Mouse (Mus musculus) embryonic facial prominence, embryonic 12.5 days (tissue): Measurements from ENCODE around the gene Tyr. TPM values are rescaled to one million over a fixed set of nuclear protein-coding genes. Genes with fewer than 3 reads are reported as not detected.
"Not testable (repeated sequence)": the region's sequence is repeated elsewhere in the genome, so short reads cannot be mapped to it uniquely, and the experiment has no call there.

Source experiments
- ATAC-seq: fragments of 200-750 bp; cut with Nextera tagmentation; 2 replicates; pipeline ENCODE4 v1.8.0; 2017; ENCODE audit not compliant: insufficient number of reproducible peaks, insufficient read depth, low FRiP score, low TSS enrichment
- H3K27ac ChIP-seq: fragments of 300-500 bp; sonication (generic); 2 replicates; pipeline ENCODE4 v1.5.1; 2016; ENCODE audit warnings: mild to moderate bottlenecking
- H3K27me3 ChIP-seq: fragments of 300-500 bp; sonication (generic); 2 replicates; pipeline ENCODE4 v1.6.1; 2016; ENCODE audit warnings: mild to moderate bottlenecking, moderate library complexity
- H3K36me3 ChIP-seq: fragments of 300-500 bp; sonication (generic); 2 replicates; pipeline ENCODE4 v1.6.1; 2016; ENCODE audit warnings: mild to moderate bottlenecking
- H3K4me1 ChIP-seq: fragments of 300-500 bp; sonication (generic); 2 replicates; pipeline ENCODE4 v1.6.1; 2016
- H3K4me2 ChIP-seq: fragments of 300-500 bp; sonication (generic); replicated peaks from 2 replicates; pipeline ENCODE4 v1.6.1; 2016; ENCODE audit warnings: mild to moderate bottlenecking, moderate library complexity
- H3K4me3 ChIP-seq: fragments of 300-500 bp; sonication (generic); 2 replicates; pipeline ENCODE4 v1.5.1; 2016; ENCODE audit warnings: mild to moderate bottlenecking
- H3K9ac ChIP-seq: fragments of 300-500 bp; sonication (generic); 2 replicates; pipeline ENCODE4 v1.6.1; 2016; ENCODE audit warnings: mild to moderate bottlenecking, moderate library complexity
- H3K9me3 ChIP-seq: fragments of 300-500 bp; sonication (generic); 2 replicates; pipeline ENCODE4 v1.6.1; 2016; ENCODE audit warnings: mild to moderate bottlenecking, moderate library complexity
- WGBS: fragments of 180-500 bp; shearing (Covaris S2); methylation state at CpG from one replicate; pipeline ENCODE4 v1.1.7; 2016; 5-methylcytosine and 5-hydroxymethylcytosine counted together
- polyA plus RNA-seq: library from polyadenylated mRNA; unstranded; fragments of >200 nt; fragmentation: Nextera tagmentation; extraction: Ambion mirVana; gene quantifications from 2 replicates; pipeline ENCODE4 v1.2.1, GENCODE M21; 2016

Tyr gene
- polyA plus RNA-seq, result 1.8 and 4.3 TPM in 2 replicates

DNA sequence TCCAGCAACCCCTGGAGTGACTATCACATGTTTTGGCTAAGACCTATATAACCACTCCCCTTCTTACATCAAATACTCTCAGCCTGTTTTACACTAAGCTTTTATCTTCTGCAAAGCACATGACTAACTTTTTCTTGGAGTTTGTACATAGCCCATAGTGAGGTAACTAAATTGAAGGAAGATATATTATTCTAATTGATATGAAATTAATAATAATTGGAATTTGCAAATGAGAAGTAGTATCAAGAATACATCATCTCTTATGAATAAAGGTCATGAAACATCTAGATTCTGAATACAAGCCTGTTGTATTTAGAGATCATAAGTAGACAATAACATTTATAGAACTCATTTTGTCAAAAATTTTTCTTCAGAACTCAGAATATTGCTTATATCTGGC lies at the start of gene Tyr:
TSS of gene Tyr (minus strand) at position 101 of the 400 bp plus-strand sequence.
- no peak within 1 kb of the TSS for H3K4me2 ChIP-seq
- H3K9ac ChIP-seq, result no peak within 1 kb of the TSS
- no peak within 1 kb of the TSS for H3K27ac ChIP-seq
- H3K4me3 ChIP-seq, result no peak within 1 kb of the TSS
- H3K4me1 ChIP-seq, result no peaks in the 10 kb centered on the region
- no peaks in the 10 kb centered on the region for H3K36me3 ChIP-seq
- no peaks in the 10 kb centered on the region for H3K9me3 ChIP-seq
- no peaks in the 10 kb centered on the region for H3K27me3 ChIP-seq
- no peak for ATAC-seq

DNA sequence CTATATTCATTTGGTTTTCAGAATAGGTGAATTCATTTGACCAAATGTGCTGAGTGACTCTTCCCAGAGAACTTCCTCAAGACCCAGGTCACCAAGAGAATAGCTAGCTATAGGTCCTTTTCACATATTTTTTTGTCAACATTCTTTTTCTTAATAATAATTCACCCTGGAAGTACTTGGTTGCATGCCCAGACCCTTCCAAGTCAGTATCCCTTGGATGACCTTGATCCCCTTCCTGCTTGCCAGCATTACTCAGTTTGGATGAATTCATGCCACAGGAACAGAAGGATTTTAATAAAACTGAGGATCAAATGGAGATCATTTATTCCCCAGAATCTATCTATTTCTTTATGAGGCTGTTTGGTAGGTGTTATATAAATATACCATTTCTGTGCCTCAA lies 45.7 kb upstream of the Tyr start:
- Histone ChIP-seq H3K36me3 (no peaks in the 10 kb centered on the region), H3K27me3 (no peaks in the 10 kb centered on the region), H3K27ac (no peak overlapping the region), H3K9me3 (no peaks in the 10 kb centered on the region), H3K4me1 (no peaks in the 10 kb centered on the region), H3K9ac (no peak overlapping the region), H3K4me2 (no peak overlapping the region), H3K4me3 (no peak overlapping the region)
- ATAC-seq, result no peak

DNA sequence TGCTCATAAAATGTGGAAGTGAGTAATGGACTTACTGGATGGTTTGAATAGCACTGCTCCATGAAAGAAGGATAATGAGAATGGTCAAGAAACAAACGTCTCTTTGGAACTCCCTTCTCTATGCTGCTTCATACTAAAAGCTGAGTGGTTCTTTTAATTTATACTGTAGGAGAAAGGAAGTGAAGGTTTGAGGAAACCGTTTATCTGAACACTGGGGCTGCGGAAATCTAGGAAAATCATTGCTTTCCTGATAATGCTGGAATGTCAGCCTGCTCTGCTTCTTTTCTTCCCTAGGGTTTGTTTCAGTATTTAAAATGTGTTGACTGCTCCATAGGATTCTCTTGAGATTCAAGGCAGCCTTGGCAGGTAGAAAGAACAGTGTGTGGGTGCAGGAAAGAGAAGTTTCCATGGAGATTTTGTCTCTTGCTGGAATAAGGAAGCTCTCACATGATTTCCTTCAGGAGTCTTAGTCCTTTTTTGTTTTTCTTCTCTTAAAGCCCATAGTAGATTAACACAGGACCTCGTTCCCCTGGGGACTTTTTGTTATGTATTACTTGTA lies 891 bp upstream of the Tyr start:
- H3K9ac ChIP-seq, result no peak overlapping the region
- H3K27ac ChIP-seq, result no peak overlapping the region
- H3K36me3 ChIP-seq, result no peaks in the 10 kb centered on the region
- H3K4me2 ChIP-seq, result no peak overlapping the region
- H3K9me3 ChIP-seq, result no peaks in the 10 kb centered on the region
- H3K4me3 ChIP-seq, result no peak overlapping the region
- no peak for ATAC-seq
- H3K27me3 ChIP-seq, result no peaks in the 10 kb centered on the region
- WGBS, result 24% methylated on average over 4 of the region's 4 CpGs
- no peaks in the 10 kb centered on the region for H3K4me1 ChIP-seq

DNA sequence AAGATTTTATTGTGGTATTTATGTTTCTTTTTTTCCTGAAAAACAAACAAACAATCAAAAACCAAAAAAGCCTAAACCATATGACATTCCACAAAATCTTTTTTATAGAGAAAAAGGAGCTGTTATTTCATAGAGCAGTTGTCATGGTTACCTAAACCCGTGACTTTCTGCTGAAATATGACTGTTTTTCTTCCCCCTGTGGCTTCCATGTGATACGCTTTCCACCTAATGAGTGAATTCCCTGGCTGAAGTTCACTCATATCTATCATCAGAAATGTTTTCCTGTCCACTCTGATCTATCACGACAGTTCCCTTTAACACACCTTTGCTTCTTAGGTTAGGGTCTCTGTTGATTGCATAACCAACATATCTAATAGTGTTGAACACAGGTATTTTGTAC lies 5.3 kb downstream of the Tyr start:
- H3K4me3 ChIP-seq, result no peak overlapping the region
- no peak overlapping the region for H3K9ac ChIP-seq
- H3K36me3 ChIP-seq, result no peaks in the 10 kb centered on the region
- H3K9me3 ChIP-seq, result no peaks in the 10 kb centered on the region
- no peaks in the 10 kb centered on the region for H3K4me1 ChIP-seq
- 70% methylated on average over 3 of the region's 3 CpGs for WGBS
- H3K4me2 ChIP-seq, result no peak overlapping the region
- no peak for ATAC-seq
- H3K27ac ChIP-seq, result no peak overlapping the region
- no peaks in the 10 kb centered on the region for H3K27me3 ChIP-seq

DNA sequence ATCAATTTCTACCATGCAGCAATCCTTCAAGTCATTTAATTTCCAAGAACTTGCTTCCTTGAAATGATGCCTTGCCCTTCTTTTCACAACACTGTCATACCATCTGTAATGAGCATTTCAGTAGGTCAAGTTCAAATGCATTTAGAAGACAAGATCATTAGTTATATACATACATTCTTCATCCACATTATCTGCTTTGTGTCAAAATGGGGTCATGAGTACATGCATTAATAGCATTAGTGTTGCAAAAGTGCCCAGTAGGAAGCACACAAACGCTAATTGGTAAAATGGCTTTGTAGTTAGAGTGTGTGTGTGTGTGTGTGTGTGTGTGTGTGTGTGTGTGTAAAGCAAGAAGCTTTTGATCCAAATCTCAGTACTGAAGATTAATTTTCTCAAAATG lies 80.0 kb downstream of the Tyr start:
- no peaks in the 10 kb centered on the region for H3K36me3 ChIP-seq
- no peak overlapping the region for H3K27ac ChIP-seq
- H3K9ac ChIP-seq, result no peak overlapping the region
- no peak overlapping the region for H3K4me2 ChIP-seq
- H3K27me3 ChIP-seq, result no peaks in the 10 kb centered on the region
- H3K9me3 ChIP-seq, result no peaks in the 10 kb centered on the region
- ATAC-seq, result no peak
- WGBS, result 83% methylated on average over 1 of the region's 1 CpGs
- no peaks in the 10 kb centered on the region for H3K4me1 ChIP-seq
- H3K4me3 ChIP-seq, result no peak overlapping the region

DNA sequence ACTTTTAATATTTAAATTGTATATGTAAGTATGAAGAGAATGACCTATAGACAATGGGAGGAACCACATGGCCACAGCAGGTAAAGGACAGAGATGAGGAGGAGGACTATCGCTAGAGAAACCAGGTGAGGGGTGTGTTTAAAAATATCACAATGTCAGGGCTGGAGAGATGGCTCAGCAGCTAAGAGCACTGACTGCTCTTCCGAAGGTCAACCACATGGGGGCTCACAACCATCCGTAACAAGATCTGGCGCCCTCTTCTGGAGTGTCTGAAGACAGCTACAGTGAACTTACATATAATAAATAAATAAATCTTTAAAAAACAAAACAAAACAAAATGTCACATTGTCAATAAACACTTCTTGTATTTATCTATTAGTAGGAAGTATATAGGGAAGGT lies 81.9 kb downstream of the Tyr start:
- H3K36me3 ChIP-seq, H3K4me1 ChIP-seq, H3K4me3 ChIP-seq, H3K9me3 ChIP-seq, H3K9ac ChIP-seq, H3K27ac ChIP-seq, H3K27me3 ChIP-seq, H3K4me2 ChIP-seq, ATAC-seq: not testable (repeated sequence)
- WGBS, result 7% methylated on average over 4 of the region's 4 CpGs

DNA sequence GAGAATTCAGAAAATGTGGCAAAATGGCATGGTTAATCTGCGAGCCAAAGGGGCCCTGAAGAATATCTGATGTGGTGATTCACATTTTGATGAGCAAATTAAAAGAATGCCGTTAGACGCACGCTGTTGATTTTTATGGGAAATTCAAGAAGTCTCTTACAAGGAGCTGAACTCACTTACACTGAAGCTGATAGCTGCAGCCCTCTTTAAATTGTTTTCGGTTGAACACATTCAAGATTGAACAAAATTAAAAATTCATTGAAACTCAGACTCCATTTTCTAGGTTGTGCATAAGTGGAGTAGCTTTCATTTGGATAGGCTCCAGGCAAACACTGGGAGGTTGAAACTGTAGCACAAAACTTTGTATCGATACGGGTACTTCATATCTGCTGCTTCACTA lies 96.3 kb downstream of the Tyr start:
- Histone ChIP-seq H3K9ac (no peak overlapping the region), H3K4me2 (no peak overlapping the region), H3K4me3 (no peak overlapping the region), H3K27ac (no peak overlapping the region), H3K9me3 (no peaks in the 10 kb centered on the region), H3K36me3 (no peaks in the 10 kb centered on the region), H3K27me3 (no peaks in the 10 kb centered on the region), H3K4me1 (no peaks in the 10 kb centered on the region)
- 93% methylated on average over 7 of the region's 7 CpGs for WGBS
- ATAC-seq, result no peak

DNA sequence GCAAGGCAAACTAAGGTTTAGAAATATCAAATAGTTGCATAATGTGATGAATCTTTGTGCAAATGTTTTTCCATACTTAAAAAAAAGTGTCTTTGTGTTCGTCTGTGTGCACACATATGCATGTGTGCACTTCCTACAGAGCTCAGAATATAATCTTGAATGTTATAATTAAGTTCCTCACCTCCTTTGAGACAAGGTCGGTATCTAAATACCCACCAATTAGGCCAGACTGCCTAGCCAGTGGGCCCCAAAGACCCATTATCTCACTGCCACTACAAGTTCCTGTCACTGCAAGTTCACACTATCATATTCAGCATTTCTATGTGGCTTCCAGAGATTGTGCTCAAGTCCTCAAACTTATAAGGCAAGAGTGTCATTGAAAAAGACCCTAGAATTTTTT lies 118.4 kb downstream of the Tyr start:
- Histone ChIP-seq H3K4me3 (no peak overlapping the region), H3K36me3 (no peaks in the 10 kb centered on the region), H3K4me1 (no peaks in the 10 kb centered on the region), H3K4me2 (no peak overlapping the region), H3K9ac (no peak overlapping the region), H3K9me3 (no peaks in the 10 kb centered on the region), H3K27ac (no peak overlapping the region), H3K27me3 (no peaks in the 10 kb centered on the region)
- no peak for ATAC-seq
- 54% methylated on average over 2 of the region's 2 CpGs for WGBS

Other genes starting within 250 kb of the Tyr start
- 6.9 and 8.7 TPM in 2 replicates for gene Nox4, start 247.4 kb downstream of the Tyr start, polyA plus RNA-seq
- 0.10 and 0.15 TPM in 2 replicates for gene Grm5, start 90.7 kb upstream of the Tyr start, polyA plus RNA-seq